Mouse (Mus musculus): ENCODE results near the gene Psme3. TPM values are rescaled to one million over a fixed set of nuclear protein-coding genes. Genes with fewer than 3 reads are reported as not detected.
"Not testable (repeated sequence)": the region's sequence is repeated elsewhere in the genome, so short reads cannot be mapped to it uniquely, and the experiment has no call there.

Gene Psme3
- polyA plus RNA-seq, 1 experiment from 2014 or later, result 78.8 TPM

GRCm38 (mm10) chr11:101328941-101329635 lies 13.1 kb downstream of the Psme3 start:
- Histone ChIP-seq H3K27me3 (ENCODE audit: insufficient read depth, low read length) (no peaks in the 10 kb centered on the region), H3K36me3 (replicated peaks; ENCODE audit: insufficient read depth, low read length) (peaks cover 14% of the 10 kb centered on the region), H3K4me3 (ENCODE audit: low read depth, low read length) (no peak overlapping the region), H3K9me3 (ENCODE audit: low read length) (no peaks in the 10 kb centered on the region), H3K4me1 (ENCODE audit: insufficient read depth) (no peaks in the 10 kb centered on the region; the same call in 1 of the 2 replicates), H3K9ac (replicated peaks) (no peak overlapping the region), H3K27ac (ENCODE audit: low read depth) (no peak overlapping the region), H3K4me2 (ENCODE audit: low read depth, low read length) (no peak overlapping the region)
- DNase-seq, result no peak
- 80% methylated on average over 6 of the region's 6 CpGs for WGBS (ENCODE audit: insufficient replicate concordance)
- no peak for ATAC-seq
- no peak for TF ChIP-seq CTCF (IDR thresholded peaks at IDR 0.05; ENCODE audit: low read depth)
- TF ChIP-seq EP300 (IDR thresholded peaks at IDR 0.05; ENCODE audit: low read depth), result no peak

- Histone ChIP-seq H3K9ac (replicated peaks) (no peak within 1 kb of the TSS), H3K4me2 (ENCODE audit: low read depth, low read length) (no peak within 1 kb of the TSS), H3K27ac (ENCODE audit: low read depth) (no peak within 1 kb of the TSS), H3K4me3 (ENCODE audit: low read depth, low read length) (no peak within 1 kb of the TSS), H3K36me3 (replicated peaks; ENCODE audit: insufficient read depth, low read length) (peaks cover 5% of the 10 kb centered on the region; the same call in 1 of the 2 replicates), H3K4me1 (ENCODE audit: insufficient read depth) (no peaks in the 10 kb centered on the region; the same call in 1 of the 2 replicates), H3K27me3 (ENCODE audit: insufficient read depth, low read length) (no peaks in the 10 kb centered on the region), H3K9me3 (ENCODE audit: low read length) (no peaks in the 10 kb centered on the region)
- 74% methylated on average over 7 of the region's 7 CpGs for WGBS (ENCODE audit: insufficient replicate concordance)
- DNase-seq (no peak), ATAC-seq (no peak)
- TF ChIP-seq EP300 (IDR thresholded peaks at IDR 0.05; ENCODE audit: low read depth) (no peak), CTCF (IDR thresholded peaks at IDR 0.05; ENCODE audit: low read depth) (no peak)
Observed at GRCm38 (mm10) chr11:101330371-101330924, 14.4 kb downstream of the Psme3 start, which contains the start of gene Aoc3. Aoc3 (plus strand) TSS chr11:101330605.

- ATAC-seq; H3K36me3 ChIP-seq (replicated peaks; ENCODE audit: insufficient read depth, low read length); H3K4me1 ChIP-seq (ENCODE audit: insufficient read depth); H3K9me3 ChIP-seq (ENCODE audit: low read length); H3K27me3 ChIP-seq (ENCODE audit: insufficient read depth, low read length); DNase-seq; H3K9ac ChIP-seq (replicated peaks); H3K27ac ChIP-seq (ENCODE audit: low read depth); H3K4me2 ChIP-seq (ENCODE audit: low read depth, low read length); H3K4me3 ChIP-seq (ENCODE audit: low read depth, low read length): not testable (repeated sequence)
- 84% methylated on average over 4 of the region's 6 CpGs for WGBS (ENCODE audit: insufficient replicate concordance)
Observed at GRCm38 (mm10) chr11:101330961-101331360, 14.9 kb downstream of the Psme3 start.

GRCm38 (mm10) chr11:101332537-101332936 lies 16.5 kb downstream of the Psme3 start:
- Histone ChIP-seq H3K27ac (ENCODE audit: low read depth) (no peak overlapping the region), H3K4me3 (ENCODE audit: low read depth, low read length) (no peak overlapping the region), H3K36me3 (replicated peaks; ENCODE audit: insufficient read depth, low read length) (no peaks in the 10 kb centered on the region), H3K27me3 (ENCODE audit: insufficient read depth, low read length) (no peaks in the 10 kb centered on the region), H3K4me1 (ENCODE audit: insufficient read depth) (peaks cover 2% of the 10 kb centered on the region; the same call in 1 of the 2 replicates), H3K9me3 (ENCODE audit: low read length) (no peaks in the 10 kb centered on the region), H3K4me2 (ENCODE audit: low read depth, low read length) (no peak overlapping the region), H3K9ac (replicated peaks) (no peak overlapping the region)
- 76% methylated on average over 3 of the region's 3 CpGs for WGBS (ENCODE audit: insufficient replicate concordance)
- ATAC-seq (no peak), DNase-seq (no peak)
- TF ChIP-seq CTCF (IDR thresholded peaks at IDR 0.05; ENCODE audit: low read depth), result no peak
- TF ChIP-seq EP300 (IDR thresholded peaks at IDR 0.05; ENCODE audit: low read depth), result no peak

GRCm38 (mm10) chr11:101334023-101334422 lies 18.0 kb downstream of the Psme3 start:
- TF ChIP-seq EP300 (IDR thresholded peaks at IDR 0.05; ENCODE audit: low read depth), result no peak
- TF ChIP-seq CTCF (IDR thresholded peaks at IDR 0.05; ENCODE audit: low read depth), result no peak
- 65% methylated on average over 10 of the region's 10 CpGs for WGBS (ENCODE audit: insufficient replicate concordance)
- no peak overlapping the region for H3K9ac ChIP-seq (replicated peaks)
- no peaks in the 10 kb centered on the region for H3K9me3 ChIP-seq (ENCODE audit: low read length)
- H3K4me3 ChIP-seq (ENCODE audit: low read depth, low read length), result no peak overlapping the region
- H3K4me2 ChIP-seq (ENCODE audit: low read depth, low read length), result no peak overlapping the region
- no peak for DNase-seq
- no peaks in the 10 kb centered on the region for H3K27me3 ChIP-seq (ENCODE audit: insufficient read depth, low read length)
- peaks cover 10% of the 10 kb centered on the region; the same call in 1 of the 2 replicates for H3K4me1 ChIP-seq (ENCODE audit: insufficient read depth)
- no peaks in the 10 kb centered on the region for H3K36me3 ChIP-seq (replicated peaks; ENCODE audit: insufficient read depth, low read length)
- no peak for ATAC-seq
- no peak overlapping the region for H3K27ac ChIP-seq (ENCODE audit: low read depth)

- peaks cover 10% of the 10 kb centered on the region; the same call in 1 of the 2 replicates for H3K4me1 ChIP-seq (ENCODE audit: insufficient read depth)
- DNase-seq, result no peak
- no peak for ATAC-seq
- H3K36me3 ChIP-seq (replicated peaks; ENCODE audit: insufficient read depth, low read length), result no peaks in the 10 kb centered on the region
- no peak overlapping the region for H3K4me3 ChIP-seq (ENCODE audit: low read depth, low read length)
- H3K27ac ChIP-seq (ENCODE audit: low read depth), result no peak overlapping the region
- no peaks in the 10 kb centered on the region for H3K9me3 ChIP-seq (ENCODE audit: low read length)
- no peak overlapping the region for H3K9ac ChIP-seq (replicated peaks)
- no peak overlapping the region for H3K4me2 ChIP-seq (ENCODE audit: low read depth, low read length)
- H3K27me3 ChIP-seq (ENCODE audit: insufficient read depth, low read length), result no peaks in the 10 kb centered on the region
- WGBS (ENCODE audit: insufficient replicate concordance), result 26% methylated on average over 6 of the region's 6 CpGs
- TF ChIP-seq CTCF (IDR thresholded peaks at IDR 0.05; ENCODE audit: low read depth) (no peak), EP300 (IDR thresholded peaks at IDR 0.05; ENCODE audit: low read depth) (no peak)
Observed at GRCm38 (mm10) chr11:101334516-101334915, 18.5 kb downstream of the Psme3 start.

Measured in liver, postnatal 0 days (tissue).